Mouse (Mus musculus): ENCODE measurements around the gene Scel. TPM values are rescaled to one million over a fixed set of nuclear protein-coding genes. Genes with fewer than 3 reads are reported as not detected.

Gene Scel
- polyA plus RNA-seq, 1 experiment = not detected

GRCm38 (mm10) chr14:103556609-103557008, 43.5 kb downstream of the Scel start:
- Histone ChIP-seq H3K79me2 (ENCODE audit: control insufficient read depth, insufficient read depth) (no peaks in the 10 kb centered on the region), H3K36me3 (ENCODE audit: control insufficient read depth, insufficient read depth) (no peaks in the 10 kb centered on the region), H3ac (ENCODE audit: control insufficient read depth, insufficient read length, low read depth) (no peak overlapping the region), H3K27me3 (ENCODE audit: control insufficient read depth, insufficient read depth, insufficient read length) (no peaks in the 10 kb centered on the region), H3K79me3 (ENCODE audit: low read depth) (no peaks in the 10 kb centered on the region), H3K4me3 (ENCODE audit: insufficient read depth, poor library complexity, severe bottlenecking) (no peak overlapping the region)
- no peak for TF ChIP-seq MYOG (IDR thresholded peaks at IDR 0.05; ENCODE audit: control insufficient read depth, extremely low read depth, insufficient read length)
- no peak for TF ChIP-seq USF1 (IDR thresholded peaks at IDR 0.05; ENCODE audit: low read depth)
- TF ChIP-seq CTCF (IDR thresholded peaks at IDR 0.05; ENCODE audit: control insufficient read depth, insufficient read depth, insufficient read length) = no peak

GRCm38 (mm10) chr14:103561383-103562096, 48.4 kb downstream of the Scel start:
- no peaks in the 10 kb centered on the region for H3K27me3 ChIP-seq (ENCODE audit: control insufficient read depth, insufficient read depth, insufficient read length)
- no peak overlapping the region for H3K4me3 ChIP-seq (ENCODE audit: insufficient read depth, poor library complexity, severe bottlenecking)
- no peaks in the 10 kb centered on the region for H3K36me3 ChIP-seq (ENCODE audit: control insufficient read depth, insufficient read depth)
- TF ChIP-seq MYOD1 (IDR thresholded peaks at IDR 0.05; ENCODE audit: control insufficient read depth, insufficient read length, low read depth) (no peak), FOSL1 (IDR thresholded peaks at IDR 0.05; ENCODE audit: insufficient read depth, low read length, poor library complexity, severe bottlenecking) (no peak), MYOG (IDR thresholded peaks at IDR 0.05; ENCODE audit: control insufficient read depth, extremely low read depth, insufficient read length) (no peak), CTCF (IDR thresholded peaks at IDR 0.05; ENCODE audit: control insufficient read depth, insufficient read depth, insufficient read length) (no peak)
- H3ac ChIP-seq (ENCODE audit: control insufficient read depth, insufficient read length, low read depth) = no peak overlapping the region
- no peaks in the 10 kb centered on the region for H3K79me3 ChIP-seq (ENCODE audit: low read depth)
- H3K79me2 ChIP-seq (ENCODE audit: control insufficient read depth, insufficient read depth) = no peaks in the 10 kb centered on the region

DNA sequence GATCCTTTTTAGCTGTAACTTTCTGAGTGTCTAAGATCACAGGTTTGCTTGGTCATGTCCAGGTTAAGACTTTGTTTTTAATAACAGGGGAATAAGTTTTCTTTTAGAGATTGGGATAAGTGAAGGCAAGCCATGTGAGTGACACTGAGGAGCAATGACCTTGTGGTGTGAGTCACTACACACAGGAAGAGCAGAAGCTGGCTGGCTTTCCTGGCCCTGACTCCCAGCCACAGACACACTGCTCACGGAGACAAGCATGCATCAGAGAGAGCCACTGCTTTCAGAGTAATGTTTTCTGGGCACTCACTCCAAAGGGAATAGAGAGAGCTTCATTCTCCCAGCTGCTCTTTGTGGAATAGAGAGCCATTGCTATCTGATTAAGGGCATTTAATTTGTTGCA, 54.8 kb downstream of the Scel start:
- Histone ChIP-seq H3ac (ENCODE audit: control insufficient read depth, insufficient read length, low read depth) (no peak overlapping the region), H3K27me3 (ENCODE audit: control insufficient read depth, insufficient read depth, insufficient read length) (no peaks in the 10 kb centered on the region), H3K79me2 (ENCODE audit: control insufficient read depth, insufficient read depth) (no peaks in the 10 kb centered on the region), H3K36me3 (ENCODE audit: control insufficient read depth, insufficient read depth) (no peaks in the 10 kb centered on the region), H3K4me3 (ENCODE audit: insufficient read depth, poor library complexity, severe bottlenecking) (no peak overlapping the region), H3K79me3 (ENCODE audit: low read depth) (no peaks in the 10 kb centered on the region)
- TF ChIP-seq CTCF (IDR thresholded peaks at IDR 0.05; ENCODE audit: control insufficient read depth, insufficient read depth, insufficient read length) = no peak
- TF ChIP-seq FOSL1 (IDR thresholded peaks at IDR 0.05; ENCODE audit: insufficient read depth, low read length, poor library complexity, severe bottlenecking) = no peak
- TF ChIP-seq MAX (IDR thresholded peaks at IDR 0.05) = no peak
- no peak for TF ChIP-seq MYOD1 (IDR thresholded peaks at IDR 0.05; ENCODE audit: control insufficient read depth, insufficient read length, low read depth)
- TF ChIP-seq MYOG (IDR thresholded peaks at IDR 0.05; ENCODE audit: control insufficient read depth, extremely low read depth, insufficient read length) = no peak
- TF ChIP-seq USF1 (IDR thresholded peaks at IDR 0.05; ENCODE audit: low read depth) = no peak
- TF ChIP-seq CEBPB (IDR thresholded peaks at IDR 0.05; ENCODE audit: low read depth) = no peak

DNA sequence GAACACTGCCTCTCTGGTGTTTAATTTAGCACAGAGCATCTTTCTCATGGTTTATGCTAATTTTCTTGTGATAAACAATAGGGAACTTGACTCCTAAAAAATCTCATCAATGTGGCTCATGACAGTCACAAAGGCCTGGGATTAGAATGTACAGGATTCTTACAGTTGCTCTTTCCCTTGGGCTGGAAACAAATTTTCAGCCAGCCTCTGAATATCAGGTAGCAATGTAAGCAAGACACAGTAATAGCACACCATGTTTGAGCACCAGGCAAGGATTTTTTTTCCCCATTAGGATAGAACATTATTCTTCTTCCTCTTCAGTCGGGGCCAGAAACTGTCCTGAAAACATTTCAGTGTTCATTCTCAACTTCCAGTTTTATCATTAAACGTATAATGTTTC, 55.3 kb downstream of the Scel start:
- no peak for TF ChIP-seq FOSL1 (IDR thresholded peaks at IDR 0.05; ENCODE audit: insufficient read depth, low read length, poor library complexity, severe bottlenecking)
- no peak for TF ChIP-seq CTCF (IDR thresholded peaks at IDR 0.05; ENCODE audit: control insufficient read depth, insufficient read depth, insufficient read length)
- Histone ChIP-seq H3K36me3 (ENCODE audit: control insufficient read depth, insufficient read depth) (no peaks in the 10 kb centered on the region), H3K27me3 (ENCODE audit: control insufficient read depth, insufficient read depth, insufficient read length) (no peaks in the 10 kb centered on the region), H3K79me2 (ENCODE audit: control insufficient read depth, insufficient read depth) (no peaks in the 10 kb centered on the region), H3K79me3 (ENCODE audit: low read depth) (no peaks in the 10 kb centered on the region), H3K4me3 (ENCODE audit: insufficient read depth, poor library complexity, severe bottlenecking) (no peak overlapping the region), H3ac (ENCODE audit: control insufficient read depth, insufficient read length, low read depth) (no peak overlapping the region)

DNA sequence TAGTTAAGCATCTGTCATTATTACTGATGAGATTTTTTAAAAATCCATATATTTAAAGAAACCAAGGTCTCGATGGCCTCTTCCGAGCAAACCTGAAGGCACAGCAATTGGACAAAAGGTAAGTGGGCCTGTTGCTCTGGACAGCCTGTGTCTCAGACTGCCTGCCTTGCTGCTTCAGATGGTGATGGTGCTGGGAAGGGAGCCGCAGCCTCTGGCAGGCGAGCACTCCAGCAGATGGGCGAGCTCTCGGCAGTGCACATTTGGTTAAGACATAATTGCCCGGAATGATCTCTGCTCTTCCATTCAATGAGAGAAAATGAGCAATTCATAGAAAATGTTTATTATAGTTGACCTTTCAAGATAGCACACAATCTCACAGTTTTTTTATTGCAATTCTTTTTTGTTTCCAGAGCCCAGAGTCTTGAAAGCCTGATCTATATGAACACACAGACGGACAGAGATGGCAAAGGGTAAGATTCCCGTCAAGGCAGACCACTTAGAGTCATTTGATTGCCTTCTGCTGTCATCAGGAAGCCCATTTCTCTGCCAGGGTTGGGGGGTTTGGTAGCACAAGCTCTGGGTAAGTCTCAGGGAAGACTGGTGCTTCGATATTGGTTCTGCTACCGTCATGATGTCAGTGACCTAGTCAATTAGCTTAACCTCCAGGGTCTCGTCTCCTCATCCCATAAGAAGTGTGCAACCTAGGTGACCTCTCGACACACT, 58.6 kb downstream of the Scel start:
- no peak overlapping the region for H3K4me3 ChIP-seq (ENCODE audit: insufficient read depth, poor library complexity, severe bottlenecking)
- H3K27me3 ChIP-seq (ENCODE audit: control insufficient read depth, insufficient read depth, insufficient read length) = no peaks in the 10 kb centered on the region
- H3ac ChIP-seq (ENCODE audit: control insufficient read depth, insufficient read length, low read depth) = no peak overlapping the region
- no peaks in the 10 kb centered on the region for H3K36me3 ChIP-seq (ENCODE audit: control insufficient read depth, insufficient read depth)
- TF ChIP-seq CEBPB (IDR thresholded peaks at IDR 0.05; ENCODE audit: low read depth) = no peak
- TF ChIP-seq MYOG (IDR thresholded peaks at IDR 0.05; ENCODE audit: control insufficient read depth, extremely low read depth, insufficient read length) = no peak
- no peaks in the 10 kb centered on the region for H3K79me2 ChIP-seq (ENCODE audit: control insufficient read depth, insufficient read depth)
- H3K79me3 ChIP-seq (ENCODE audit: low read depth) = no peaks in the 10 kb centered on the region

DNA sequence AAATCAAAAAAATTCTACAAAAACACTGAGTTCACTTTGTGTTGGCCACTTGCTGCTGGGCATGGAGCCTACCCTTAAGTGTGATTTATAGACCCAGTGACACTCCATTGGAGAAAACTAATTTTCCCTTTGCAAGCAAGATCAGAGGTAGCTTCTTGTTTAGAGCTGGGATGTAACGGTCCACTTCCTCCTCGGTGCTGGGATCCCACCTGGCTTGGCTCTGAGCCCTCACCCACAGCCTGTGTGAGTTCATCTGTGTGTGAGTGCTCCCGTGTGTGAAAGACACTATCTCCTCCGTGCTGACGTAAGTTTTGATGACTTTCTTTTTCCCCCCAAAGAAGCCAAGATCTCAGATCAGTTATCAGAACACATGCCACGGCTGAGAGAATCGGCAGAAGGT, 62.7 kb downstream of the Scel start:
- Histone ChIP-seq H3ac (ENCODE audit: control insufficient read depth, insufficient read length, low read depth) (no peak overlapping the region), H3K36me3 (ENCODE audit: control insufficient read depth, insufficient read depth) (no peaks in the 10 kb centered on the region), H3K4me3 (ENCODE audit: insufficient read depth, poor library complexity, severe bottlenecking) (no peak overlapping the region), H3K79me3 (ENCODE audit: low read depth) (no peaks in the 10 kb centered on the region), H3K79me2 (ENCODE audit: control insufficient read depth, insufficient read depth) (no peaks in the 10 kb centered on the region), H3K27me3 (ENCODE audit: control insufficient read depth, insufficient read depth, insufficient read length) (no peaks in the 10 kb centered on the region)
- no peak for TF ChIP-seq USF1 (IDR thresholded peaks at IDR 0.05; ENCODE audit: low read depth)
- no peak for TF ChIP-seq FOSL1 (IDR thresholded peaks at IDR 0.05; ENCODE audit: insufficient read depth, low read length, poor library complexity, severe bottlenecking)
- no peak for TF ChIP-seq MAX (IDR thresholded peaks at IDR 0.05)
- TF ChIP-seq MYOD1 (IDR thresholded peaks at IDR 0.05; ENCODE audit: control insufficient read depth, insufficient read length, low read depth) = no peak
- TF ChIP-seq CEBPB (IDR thresholded peaks at IDR 0.05; ENCODE audit: low read depth) = no peak
- no peak for TF ChIP-seq MYOG (IDR thresholded peaks at IDR 0.05; ENCODE audit: control insufficient read depth, extremely low read depth, insufficient read length)
- no peak for TF ChIP-seq CTCF (IDR thresholded peaks at IDR 0.05; ENCODE audit: control insufficient read depth, insufficient read depth, insufficient read length)
